Mouse (Mus musculus): ENCODE measurements at regions not wholly inside any gene's neighbourhood (a gene's known extent, or its start where the extent isn't known, plus 50 kb on each side); places are given as distances from the start of the nearest gene placed in this dataset.

DNA sequence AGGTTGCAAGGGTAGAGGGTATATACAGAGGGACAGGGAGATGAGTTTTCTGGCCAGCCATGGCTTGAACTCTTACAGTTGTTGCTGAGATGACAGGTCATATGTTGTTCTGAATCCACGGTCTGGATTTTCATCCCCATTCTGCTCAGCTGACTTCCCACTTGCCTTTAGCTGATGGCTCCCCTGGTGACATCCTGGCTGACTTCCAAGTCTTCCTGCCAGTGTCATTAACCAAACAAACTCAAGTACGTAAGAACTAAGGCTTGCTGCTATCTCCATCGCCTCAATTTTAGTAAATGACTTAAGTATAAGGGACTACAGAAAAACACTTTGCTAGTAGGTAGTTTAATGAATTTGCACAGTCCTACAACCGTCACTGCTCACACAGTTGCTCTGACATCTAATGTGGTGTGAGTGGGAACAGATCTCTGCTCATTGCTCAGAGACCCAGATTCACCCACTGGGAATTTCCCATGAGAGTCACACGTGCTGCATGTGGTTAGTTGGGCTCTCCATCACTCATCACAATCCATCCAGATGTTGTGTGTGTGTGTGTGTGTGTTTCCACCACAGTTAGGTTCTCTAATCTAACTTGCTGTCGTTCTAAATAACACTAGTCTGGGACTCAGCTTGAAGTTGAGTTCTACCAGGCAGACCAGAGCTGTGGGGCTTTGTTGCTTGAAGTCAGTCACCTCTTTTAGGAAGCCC, 214.9 kb downstream of the Rybp start:
- TF ChIP-seq POLR2AphosphoS2 (IDR thresholded peaks at IDR 0.05; ENCODE audit: low read length) (no peak), GATA1 (IDR thresholded peaks at IDR 0.05; ENCODE audit: low read depth, low read length) (no peak), CTCF (IDR thresholded peaks at IDR 0.05 in 2 of 3, conservative IDR thresholded peaks at IDR 0.05 in 1 of 3; ENCODE audit: control insufficient read depth in 1 of 3, insufficient read depth in 1 of 3, low read depth in 2 of 3, low read length in 3 of 3, poor library complexity in 1 of 3, severe bottlenecking in 1 of 3) (no peak), HCFC1 (IDR thresholded peaks at IDR 0.05; ENCODE audit: low read depth, low read length) (no peak), POLR2AphosphoS5 (IDR thresholded peaks at IDR 0.05; ENCODE audit: borderline replicate concordance, low read depth, low read length) (no peak), TCF12 (IDR thresholded peaks at IDR 0.05; ENCODE audit: low read depth, low read length) (no peak), ZKSCAN1 (IDR thresholded peaks at IDR 0.05; ENCODE audit: low read depth, low read length) (no peak), MAZ (IDR thresholded peaks at IDR 0.05; ENCODE audit: low read depth, low read length) (no peak), MYC (IDR thresholded peaks at IDR 0.05; ENCODE audit: low read depth, low read length) (no peak), ZNF384 (IDR thresholded peaks at IDR 0.05; ENCODE audit: low read depth, low read length) (no peak), RCOR1 (IDR thresholded peaks at IDR 0.05; ENCODE audit: low read depth, low read length) (no peak), GABPA (IDR thresholded peaks at IDR 0.05; ENCODE audit: low read depth, low read length) (no peak), SMC3 (IDR thresholded peaks at IDR 0.05; ENCODE audit: low read depth, low read length) (no peak), POLR2A (IDR thresholded peaks at IDR 0.05; ENCODE audit: control insufficient read depth in 1 of 2, insufficient read depth in 1 of 2, low read depth in 1 of 2, low read length in 2 of 2, poor library complexity in 1 of 2) (no peak)

Data from MEL (cell line).